Mouse (Mus musculus): ENCODE data around the gene Fli1. TPM values are rescaled to one million over a fixed set of nuclear protein-coding genes. Genes with fewer than 3 reads are reported as not detected.

Gene Fli1
- total and polyA plus RNA-seq, 2 experiments from 2014 or later, result 19.0 to 29.5 TPM

DNA sequence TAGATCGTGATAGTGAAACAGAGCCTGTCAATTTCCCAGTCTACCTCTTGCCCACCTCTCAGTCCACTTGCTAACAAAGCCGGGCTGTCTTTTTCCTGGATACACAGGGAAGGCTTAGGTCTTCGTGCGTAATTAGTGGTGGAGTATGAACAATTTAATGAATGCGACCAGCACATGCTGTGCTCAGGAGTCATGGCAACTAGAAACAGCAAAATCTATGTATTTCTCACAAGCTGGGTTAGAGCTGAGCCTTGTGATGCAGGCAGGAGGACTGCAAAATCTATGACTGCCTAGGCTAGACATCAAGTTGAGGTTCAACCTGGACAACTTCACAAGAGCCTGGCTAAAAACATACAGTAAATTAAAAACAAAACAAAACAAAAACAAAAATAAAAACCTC is 12.5 kb downstream of the Fli1 start:
- Histone ChIP-seq H3K27me3 (ENCODE audit: control insufficient read depth, insufficient read depth, low read length) (no peaks in the 10 kb centered on the region), H3K36me3 (replicated peaks; ENCODE audit: control insufficient read depth, insufficient read depth, low read length) (no peaks in the 10 kb centered on the region), H3K4me2 (ENCODE audit: low read depth, low read length) (peak overlapping the region; percentile 13; the same call in 1 of the 2 replicates), H3K9ac (replicated peaks; ENCODE audit: low read depth, low read length) (no peak overlapping the region), H3K4me3 (ENCODE audit: low read depth, low read length) (no peak overlapping the region), H3K27ac (ENCODE audit: low read depth) (peak overlapping the region; percentile 70), H3K4me1 (ENCODE audit: control insufficient read depth, insufficient read depth) (0 out of 2 replicates have a peak, but pooled peaks cover 7% of the 10 kb centered on the region), H3K9me3 (replicated peaks; ENCODE audit: control insufficient read depth, low read length) (no peaks in the 10 kb centered on the region)
- no peak for ATAC-seq (ENCODE audit: insufficient read depth, low read depth)
- no peak for DNase-seq (ENCODE audit: low spot score)
- WGBS, result 67% methylated on average over 5 of the region's 5 CpGs
- TF ChIP-seq CTCF (IDR thresholded peaks at IDR 0.05; ENCODE audit: low read depth) (no peak), EP300 (IDR thresholded peaks at IDR 0.05; ENCODE audit: low read depth) (no peak)

DNA sequence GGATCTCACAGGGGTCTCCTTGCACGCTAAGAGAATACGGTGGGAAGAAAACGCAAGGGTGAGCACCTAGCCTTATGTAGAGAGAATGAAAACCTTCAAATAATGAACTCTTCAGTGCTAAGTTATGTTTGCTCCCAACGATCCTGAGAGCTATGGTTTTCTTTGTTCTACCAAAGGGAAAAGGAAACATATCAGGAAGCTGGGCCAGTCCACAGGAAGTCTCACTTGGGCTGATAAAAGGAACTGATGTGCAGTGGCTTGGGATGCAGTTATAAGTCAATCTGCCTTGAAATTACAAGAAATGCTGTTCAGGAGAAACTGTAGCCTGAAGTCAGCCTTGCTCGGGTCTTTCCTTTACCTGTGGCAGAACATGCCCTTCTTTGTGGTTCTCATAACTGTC is 13.1 kb downstream of the Fli1 start:
- 64% methylated on average over 5 of the region's 5 CpGs for WGBS
- ATAC-seq (ENCODE audit: insufficient read depth, low read depth), result peak; percentile 36; the same call in 1 of the 2 replicates
- no peaks in the 10 kb centered on the region for H3K36me3 ChIP-seq (replicated peaks; ENCODE audit: control insufficient read depth, insufficient read depth, low read length)
- no peak overlapping the region for H3K4me3 ChIP-seq (ENCODE audit: low read depth, low read length)
- no peaks in the 10 kb centered on the region for H3K27me3 ChIP-seq (ENCODE audit: control insufficient read depth, insufficient read depth, low read length)
- H3K4me1 ChIP-seq (ENCODE audit: control insufficient read depth, insufficient read depth), result peaks cover 7% of the 10 kb centered on the region; the same call in 1 of the 2 replicates
- H3K27ac ChIP-seq (ENCODE audit: low read depth), result peak overlapping the region; percentile 70
- H3K4me2 ChIP-seq (ENCODE audit: low read depth, low read length), result no peak overlapping the region
- no peak overlapping the region for H3K9ac ChIP-seq (replicated peaks; ENCODE audit: low read depth, low read length)
- TF ChIP-seq CTCF (IDR thresholded peaks at IDR 0.05; ENCODE audit: low read depth) (no peak), EP300 (IDR thresholded peaks at IDR 0.05; ENCODE audit: low read depth) (0 out of 2 replicates have a peak, but pooled peaks have one; percentile 45)
- no peak for DNase-seq (ENCODE audit: low spot score)
- H3K9me3 ChIP-seq (replicated peaks; ENCODE audit: control insufficient read depth, low read length), result no peaks in the 10 kb centered on the region

DNA sequence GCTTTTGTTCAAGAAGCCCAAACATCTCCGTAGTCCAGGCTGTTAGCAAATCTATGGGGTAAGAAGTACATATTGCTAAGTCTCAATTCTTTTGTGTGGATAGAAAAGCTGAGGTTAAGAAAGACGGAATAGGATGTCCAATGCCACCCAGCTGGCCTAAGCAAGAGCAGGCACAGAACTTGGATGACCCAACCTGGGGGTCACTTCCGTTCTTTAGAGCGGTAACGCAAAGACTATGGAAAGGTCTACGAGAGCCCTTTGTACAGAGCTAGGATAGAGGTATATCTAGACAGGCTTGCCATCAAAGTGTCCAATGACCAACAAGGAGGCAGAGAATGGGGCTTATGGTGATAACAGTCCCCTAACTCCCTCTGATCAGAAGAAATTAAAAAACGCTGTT is 15.3 kb downstream of the Fli1 start:
- peak overlapping the region; percentile 57 for H3K27ac ChIP-seq (ENCODE audit: low read depth)
- H3K4me2 ChIP-seq (ENCODE audit: low read depth, low read length), result no peak overlapping the region
- whole genome bisulfite sequencing, result 78% methylated on average over 7 of the region's 7 CpGs
- peaks cover 7% of the 10 kb centered on the region for H3K4me1 ChIP-seq (ENCODE audit: control insufficient read depth, insufficient read depth)
- H3K9me3 ChIP-seq (replicated peaks; ENCODE audit: control insufficient read depth, low read length), result no peaks in the 10 kb centered on the region
- no peak overlapping the region for H3K9ac ChIP-seq (replicated peaks; ENCODE audit: low read depth, low read length)
- ATAC-seq (ENCODE audit: insufficient read depth, low read depth), result no peak
- no peak overlapping the region for H3K4me3 ChIP-seq (ENCODE audit: low read depth, low read length)
- no peaks in the 10 kb centered on the region for H3K36me3 ChIP-seq (replicated peaks; ENCODE audit: control insufficient read depth, insufficient read depth, low read length)
- no peak for TF ChIP-seq EP300 (IDR thresholded peaks at IDR 0.05; ENCODE audit: low read depth)
- no peak for TF ChIP-seq CTCF (IDR thresholded peaks at IDR 0.05; ENCODE audit: low read depth)
- no peaks in the 10 kb centered on the region for H3K27me3 ChIP-seq (ENCODE audit: control insufficient read depth, insufficient read depth, low read length)
- DNase-seq (ENCODE audit: low spot score), result no peak

DNA sequence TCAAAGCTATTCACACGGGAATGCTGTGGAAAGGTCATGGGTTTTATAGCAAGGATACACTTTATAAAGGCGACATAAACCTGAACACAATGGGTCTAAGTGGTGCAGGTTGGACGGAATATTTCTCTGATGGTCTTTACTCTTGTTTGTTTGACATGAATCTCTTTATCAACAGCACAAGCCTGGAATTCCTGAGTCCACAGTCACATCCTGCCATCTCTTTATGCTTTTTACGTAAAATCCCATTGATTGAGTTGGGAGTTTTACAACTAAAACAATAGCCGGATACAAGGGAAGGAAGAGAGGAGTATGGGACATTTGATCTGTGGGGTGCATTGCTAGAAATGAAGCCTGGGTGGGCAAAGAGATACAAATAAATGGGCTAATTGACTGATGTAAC is 16.9 kb downstream of the Fli1 start:
- H3K36me3 ChIP-seq (replicated peaks; ENCODE audit: control insufficient read depth, insufficient read depth, low read length), result no peaks in the 10 kb centered on the region
- no peaks in the 10 kb centered on the region for H3K27me3 ChIP-seq (ENCODE audit: control insufficient read depth, insufficient read depth, low read length)
- H3K4me1 ChIP-seq (ENCODE audit: control insufficient read depth, insufficient read depth), result peaks cover 21% of the 10 kb centered on the region
- peak; percentile 47; the same call in 1 of the 2 replicates for ATAC-seq (ENCODE audit: insufficient read depth, low read depth)
- H3K4me2 ChIP-seq (ENCODE audit: low read depth, low read length), result no peak overlapping the region
- peak overlapping the region; percentile 70 for H3K27ac ChIP-seq (ENCODE audit: low read depth)
- H3K4me3 ChIP-seq (ENCODE audit: low read depth, low read length), result no peak overlapping the region
- no peak overlapping the region for H3K9ac ChIP-seq (replicated peaks; ENCODE audit: low read depth, low read length)
- H3K9me3 ChIP-seq (replicated peaks; ENCODE audit: control insufficient read depth, low read length), result no peaks in the 10 kb centered on the region
- TF ChIP-seq EP300 (IDR thresholded peaks at IDR 0.05; ENCODE audit: low read depth), result peak; percentile 92
- no peak for TF ChIP-seq CTCF (IDR thresholded peaks at IDR 0.05; ENCODE audit: low read depth)
- 52% methylated on average over 5 of the region's 5 CpGs for WGBS
- DNase-seq (ENCODE audit: low spot score), result peak; percentile 42

DNA sequence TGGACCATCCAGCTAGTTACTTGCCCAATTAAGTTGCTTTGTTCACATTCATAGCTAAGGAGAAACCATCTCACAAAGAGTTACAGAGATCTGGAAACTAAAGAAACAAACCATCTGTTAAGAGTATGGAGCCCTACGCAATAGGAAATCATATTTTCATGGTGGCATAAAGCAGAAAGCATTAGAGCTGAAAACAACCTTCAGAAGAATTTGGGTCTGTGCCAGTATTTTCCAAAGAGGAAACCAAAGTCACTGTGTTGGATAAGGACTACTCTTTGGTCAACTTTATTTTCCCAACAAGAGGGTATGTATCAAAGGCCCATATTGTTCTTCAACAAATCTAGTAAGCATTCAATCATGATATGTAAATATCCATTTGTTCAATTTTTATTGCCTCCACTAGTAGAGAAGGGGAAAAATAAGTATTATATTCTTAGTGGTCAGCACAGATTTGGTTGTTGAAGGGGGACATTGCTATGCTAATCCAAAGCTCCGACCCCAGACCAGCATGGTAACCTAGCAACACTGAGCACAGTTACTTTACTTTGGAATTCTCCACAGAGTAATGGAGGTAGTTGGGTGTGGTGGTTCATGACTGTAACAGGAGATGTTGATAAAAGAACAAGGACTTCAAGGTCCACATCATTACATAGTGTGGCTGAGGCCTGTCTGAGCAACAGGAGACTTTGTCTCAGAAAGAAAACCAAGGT is 20.0 kb downstream of the Fli1 start:
- H3K36me3 ChIP-seq (replicated peaks; ENCODE audit: control insufficient read depth, insufficient read depth, low read length), result no peaks in the 10 kb centered on the region
- no peak overlapping the region for H3K4me3 ChIP-seq (ENCODE audit: low read depth, low read length)
- H3K4me1 ChIP-seq (ENCODE audit: control insufficient read depth, insufficient read depth), result peaks cover 35% of the 10 kb centered on the region
- ATAC-seq (ENCODE audit: insufficient read depth, low read depth) (no peak), DNase-seq (ENCODE audit: low spot score) (no peak)
- H3K9ac ChIP-seq (replicated peaks; ENCODE audit: low read depth, low read length), result no peak overlapping the region
- WGBS, result 62% methylated on average over 2 of the region's 2 CpGs
- no peaks in the 10 kb centered on the region for H3K9me3 ChIP-seq (replicated peaks; ENCODE audit: control insufficient read depth, low read length)
- no peak overlapping the region for H3K4me2 ChIP-seq (ENCODE audit: low read depth, low read length)
- no peak for TF ChIP-seq CTCF (IDR thresholded peaks at IDR 0.05; ENCODE audit: low read depth)
- TF ChIP-seq EP300 (IDR thresholded peaks at IDR 0.05; ENCODE audit: low read depth), result no peak
- no peaks in the 10 kb centered on the region for H3K27me3 ChIP-seq (ENCODE audit: control insufficient read depth, insufficient read depth, low read length)
- H3K27ac ChIP-seq (ENCODE audit: low read depth), result peak overlapping the region; percentile 30; the same call in 1 of the 2 replicates
